Mouse (Mus musculus): ENCODE measurements at regions not wholly inside any gene's neighbourhood (a gene's known extent, or its start where the extent isn't known, plus 50 kb on each side); places are given as distances from the start of the nearest gene placed in this dataset.
"Not testable (repeated sequence)": the region's sequence is repeated elsewhere in the genome, so short reads cannot be mapped to it uniquely, and the experiment has no call there.

GRCm38 (mm10) chr14:17539322-17539721, 120.7 kb upstream of the Thrb start:
- ATAC-seq (replicated peaks; ENCODE audit: low read depth, poor library complexity, severe bottlenecking) = no peak

GRCm38 (mm10) chr14:17556458-17556857, 103.6 kb upstream of the Thrb start:
- no peak for ATAC-seq (replicated peaks; ENCODE audit: low read depth, poor library complexity, severe bottlenecking)

- ATAC-seq (replicated peaks; ENCODE audit: low read depth, poor library complexity, severe bottlenecking) = not testable (repeated sequence)
Measured at GRCm38 (mm10) chr14:17560001-17560400, 100.1 kb upstream of the Thrb start.

GRCm38 (mm10) chr14:17567927-17568326, 92.1 kb upstream of the Thrb start:
- ATAC-seq (replicated peaks; ENCODE audit: low read depth, poor library complexity, severe bottlenecking) = no peak

- ATAC-seq (replicated peaks; ENCODE audit: low read depth, poor library complexity, severe bottlenecking) = peak; percentile 36
Measured at GRCm38 (mm10) chr14:17569087-17569636, 90.9 kb upstream of the Thrb start.

GRCm38 (mm10) chr14:17578776-17579175, 81.3 kb upstream of the Thrb start:
- no peak for ATAC-seq (replicated peaks; ENCODE audit: low read depth, poor library complexity, severe bottlenecking)

- ATAC-seq (replicated peaks; ENCODE audit: low read depth, poor library complexity, severe bottlenecking) = no peak
Measured at GRCm38 (mm10) chr14:17589595-17589994, 70.5 kb upstream of the Thrb start.

- no peak for ATAC-seq (replicated peaks; ENCODE audit: low read depth, poor library complexity, severe bottlenecking)
Measured at GRCm38 (mm10) chr14:17599553-17599952, 60.5 kb upstream of the Thrb start.

- no peak for ATAC-seq (replicated peaks; ENCODE audit: low read depth, poor library complexity, severe bottlenecking)
Measured at GRCm38 (mm10) chr14:17602357-17602756, 57.7 kb upstream of the Thrb start.

GRCm38 (mm10) chr14:17606018-17606417, 54.0 kb upstream of the Thrb start:
- ATAC-seq (replicated peaks; ENCODE audit: low read depth, poor library complexity, severe bottlenecking) = no peak

- ATAC-seq (replicated peaks; ENCODE audit: low read depth, poor library complexity, severe bottlenecking) = no peak
Measured at GRCm38 (mm10) chr14:17607186-17607585, 52.9 kb upstream of the Thrb start.
